Mouse (Mus musculus) spleen, adult 18-20 months (tissue): ENCODE results near the gene Zfp512b.
A peak's percentile ranks its signal among the peaks of the same experiment; 100 is the strongest.

Experiments
- DNase-seq, 2 experiments: peaks; one replicate each; pipeline ENCODE4 v3.0.0; 2022; ENCODE audit warnings: mixed read lengths in 2 of 2

Zfp512b gene

DNA sequence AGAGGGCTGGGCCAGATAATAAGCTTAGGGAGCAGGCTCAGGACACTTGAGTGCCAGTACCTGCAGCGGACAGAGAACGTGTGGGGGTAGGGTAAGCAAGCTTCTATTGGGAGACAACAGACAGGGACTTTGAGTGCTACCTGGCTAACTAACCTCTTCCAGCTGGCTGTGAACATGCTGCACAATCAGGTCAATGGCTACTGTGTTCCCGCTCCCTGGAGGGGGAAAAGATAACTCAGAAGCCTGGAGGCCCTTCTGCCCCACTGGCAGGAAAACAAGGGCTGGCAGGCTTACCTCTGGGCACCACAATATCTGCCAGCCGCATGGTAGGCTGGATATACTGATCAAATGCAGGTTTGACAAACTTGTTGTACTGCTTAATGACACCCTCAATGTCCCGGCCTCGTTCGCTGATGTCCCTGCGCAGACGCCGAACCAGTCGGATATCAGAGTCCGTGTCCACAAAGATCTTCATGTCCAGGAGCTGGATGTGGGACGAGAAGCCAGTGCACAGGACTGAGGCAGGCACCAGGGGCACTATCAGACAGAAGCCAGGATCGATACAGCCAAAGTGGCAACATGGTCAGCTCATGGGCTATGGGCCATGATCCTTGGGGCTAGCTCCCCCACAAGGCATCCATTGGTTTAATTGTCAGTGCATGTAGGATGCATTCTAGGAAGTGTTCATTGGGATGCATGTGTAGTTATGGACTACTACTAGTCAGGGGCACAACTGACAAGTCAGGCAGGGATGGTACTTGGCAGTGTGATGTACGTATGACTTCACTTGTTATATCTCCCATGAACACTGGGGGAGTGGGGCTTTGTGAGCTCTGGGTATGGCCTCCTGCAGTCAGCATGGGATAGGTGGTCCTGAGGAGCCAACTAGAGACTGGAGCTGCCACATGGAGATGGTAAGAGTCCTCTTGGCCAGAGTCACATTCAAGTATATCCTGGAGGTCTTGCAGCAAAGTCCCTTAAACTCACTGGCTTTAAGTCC lies 19.4 kb downstream of the Zfp512b start:
- no peak for DNase-seq

DNA sequence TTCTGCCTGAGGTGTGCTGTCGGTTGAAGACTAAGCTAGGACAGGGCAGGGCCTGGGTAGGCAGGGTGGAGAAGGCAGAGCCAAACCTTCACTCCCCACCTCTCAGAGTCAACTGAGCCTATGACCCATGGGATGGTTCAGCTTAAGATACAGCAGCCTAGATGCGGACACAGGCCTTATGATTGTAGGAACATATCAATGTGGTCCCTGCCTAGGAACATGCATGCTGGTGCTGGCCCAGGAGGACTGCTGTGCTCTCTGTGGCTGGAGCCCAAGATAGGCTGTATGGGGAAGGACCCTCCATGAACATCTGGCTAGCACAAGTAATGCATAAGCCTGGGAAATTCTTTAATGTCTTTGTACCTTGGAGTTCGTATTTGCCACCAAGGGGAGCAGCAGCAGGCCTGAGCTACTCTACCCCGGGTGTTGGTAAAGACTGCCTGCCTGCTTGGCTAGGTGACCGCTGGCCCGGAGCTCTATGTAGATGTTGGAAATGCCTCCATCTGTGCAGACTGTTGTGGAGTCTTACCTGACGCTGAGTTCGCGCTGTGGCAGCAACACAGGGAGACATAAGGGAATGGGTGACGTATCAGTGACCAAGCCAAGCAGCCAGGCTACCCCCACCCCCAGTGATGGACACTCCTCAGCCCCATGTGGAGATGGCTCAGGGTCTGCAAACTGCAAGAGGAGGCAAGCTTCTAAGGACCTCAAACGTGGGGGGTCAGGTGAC lies 20.5 kb downstream of the Zfp512b start:
- no peak for DNase-seq

DNA sequence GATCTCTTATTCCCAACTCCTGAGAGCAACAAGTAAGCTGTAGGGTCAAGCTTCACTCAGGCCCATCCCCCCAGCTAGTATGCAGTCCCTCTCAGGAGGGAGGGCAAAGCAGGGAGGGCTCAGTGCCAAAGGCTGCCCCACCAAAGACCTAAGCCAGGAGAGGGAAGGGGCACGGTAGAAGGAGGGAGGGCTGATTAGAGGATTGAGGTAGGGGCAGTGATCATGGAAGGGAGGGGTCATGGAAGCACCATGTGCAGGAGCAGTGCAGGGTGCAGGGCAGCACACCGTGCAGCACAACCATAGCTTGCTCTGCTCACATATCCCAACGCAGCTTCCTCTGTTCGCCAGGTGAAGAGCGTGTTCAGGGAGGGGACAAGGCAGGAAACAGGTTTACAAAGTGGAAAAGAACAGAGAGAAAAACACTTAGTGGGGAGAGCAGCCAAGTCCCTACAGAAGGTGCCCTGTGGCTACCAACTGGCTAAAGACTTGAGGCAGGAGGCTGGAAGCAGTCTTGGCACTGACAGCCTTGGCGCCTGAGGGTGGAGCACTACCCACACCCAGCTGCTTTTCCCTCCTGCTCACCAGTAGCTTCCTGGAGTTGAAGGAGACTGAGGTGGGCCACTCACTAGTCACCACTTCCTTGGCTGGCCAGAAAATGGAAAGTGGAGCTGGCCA lies 21.5 kb downstream of the Zfp512b start:
- no peak for DNase-seq

- DNase-seq = no peak
Measured at GRCm38 (mm10) chr2:181570375-181570774, 22.2 kb downstream of the Zfp512b start.

DNA sequence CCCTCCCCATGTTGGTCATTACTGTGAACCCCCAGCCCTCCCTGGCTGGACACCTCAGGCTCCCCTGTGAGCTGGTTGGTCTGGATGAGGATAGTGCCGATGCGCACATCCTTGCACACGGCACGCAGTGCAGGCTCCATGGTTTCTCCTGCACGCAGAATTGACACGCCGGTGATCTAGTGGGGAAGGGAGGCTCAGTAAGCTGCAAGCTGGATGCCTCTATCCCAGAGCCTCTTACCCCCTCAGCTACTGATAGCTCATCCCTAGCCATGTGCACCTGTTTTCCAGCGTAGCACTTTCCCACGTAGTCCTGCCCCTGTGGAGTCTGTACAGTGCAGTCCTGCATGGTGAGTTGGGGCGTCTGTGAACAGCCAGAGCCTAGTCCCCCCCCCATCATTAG lies 22.7 kb downstream of the Zfp512b start:
- DNase-seq = no peak

DNA sequence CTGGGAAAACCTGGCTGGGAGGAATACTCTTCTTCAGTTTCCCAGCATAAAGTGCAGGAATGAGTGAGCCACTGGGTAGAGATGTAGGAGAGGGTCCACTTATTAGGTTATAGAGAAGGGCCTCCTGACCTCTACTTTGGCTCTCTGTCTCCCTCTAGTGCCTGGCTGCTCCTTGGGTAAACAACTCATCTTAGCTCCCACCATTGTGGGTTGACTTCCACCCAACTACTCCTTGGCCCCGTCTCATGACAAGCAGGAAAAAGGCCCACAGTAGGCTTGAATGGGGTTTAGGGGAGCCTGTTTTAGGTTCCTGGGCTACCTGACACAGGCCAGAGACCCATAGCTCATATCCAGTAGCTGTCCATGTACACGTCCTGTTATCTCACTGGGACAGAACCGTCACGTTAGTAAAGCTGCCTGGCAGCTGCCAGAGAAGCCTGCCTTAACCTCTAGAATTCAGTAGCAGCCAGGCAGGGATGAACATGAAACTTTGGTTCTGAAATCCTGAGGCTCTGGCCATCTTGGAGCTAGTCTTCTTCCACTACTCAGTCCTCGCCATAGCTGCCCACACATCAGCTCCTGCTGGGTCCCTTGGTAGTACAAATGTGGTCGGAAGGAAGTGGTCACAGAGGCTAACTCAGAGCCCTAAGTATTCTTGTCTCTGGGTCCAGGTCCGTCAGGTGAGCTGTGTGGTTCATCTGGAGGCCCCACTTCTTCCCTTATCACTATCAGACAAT lies 24.2 kb downstream of the Zfp512b start:
- DNase-seq = peak in 1 of 2 experiments; percentile 60

GRCm38 (mm10) chr2:181567338-181567737 lies 25.3 kb downstream of the Zfp512b start:
- DNase-seq = no peak

DNA sequence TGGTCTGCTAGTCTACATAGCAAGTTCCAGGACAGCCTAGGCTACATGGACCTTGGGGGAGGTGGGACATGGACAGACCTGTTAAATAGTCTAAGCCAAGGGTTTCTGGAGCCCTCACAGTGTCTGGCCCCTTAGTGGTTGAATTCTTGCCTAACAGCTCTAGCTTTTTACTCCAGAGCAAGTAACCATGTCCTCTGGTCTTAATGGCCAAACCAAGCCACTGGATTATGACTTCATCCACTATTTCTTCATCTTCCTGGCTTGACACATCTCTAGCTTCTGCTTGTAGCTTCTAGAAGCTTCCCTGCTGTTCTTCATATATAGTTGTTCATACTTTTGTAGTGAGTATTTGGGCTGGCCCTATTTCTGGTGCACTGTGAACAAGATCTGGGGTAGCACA lies 38.8 kb downstream of the Zfp512b start:
- no peak for DNase-seq

DNA sequence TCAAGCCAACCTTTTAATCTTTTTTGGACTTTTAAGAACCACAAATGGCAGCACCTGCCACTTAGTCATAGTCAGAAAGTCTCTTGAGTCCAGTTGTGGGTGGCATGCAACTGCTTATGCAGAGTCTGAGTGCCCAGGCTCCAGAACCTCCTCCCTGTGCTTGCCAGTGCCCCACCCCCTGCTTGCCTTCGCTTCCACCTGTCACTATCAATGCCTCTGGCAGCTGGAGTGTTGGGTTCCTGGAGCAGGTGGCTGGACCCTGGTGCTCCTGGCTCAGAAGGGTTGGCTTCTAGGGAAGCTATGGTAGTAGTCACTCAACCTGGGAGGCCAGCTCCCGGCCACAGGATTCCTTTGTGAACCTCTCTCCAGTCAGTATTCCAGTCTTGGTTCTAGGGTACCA lies 42.4 kb downstream of the Zfp512b start:
- no peak for DNase-seq

- no peak for DNase-seq
Measured at GRCm38 (mm10) chr2:181548682-181549081, 43.9 kb downstream of the Zfp512b start.

DNA sequence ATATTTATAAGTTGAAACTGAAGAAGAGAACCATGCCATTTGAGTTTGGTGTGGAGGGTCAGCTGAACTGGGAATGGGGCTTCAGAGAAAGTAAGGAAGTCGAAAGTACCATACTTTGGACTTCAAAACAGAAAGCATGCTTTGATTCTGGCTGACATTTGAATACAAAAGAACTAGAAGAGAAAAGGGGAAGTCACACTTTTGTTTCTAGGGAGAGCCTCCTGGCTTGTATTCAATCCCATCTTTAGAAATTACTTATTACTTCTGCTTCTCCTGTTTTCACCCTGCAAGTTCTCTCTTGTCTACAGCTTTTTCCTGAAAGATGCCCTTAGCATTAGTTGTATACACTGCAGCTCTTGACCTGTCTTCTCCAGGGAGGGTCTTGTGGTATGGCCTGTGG lies 44.4 kb downstream of the Zfp512b start:
- DNase-seq = no peak

- DNase-seq = no peak
Measured at GRCm38 (mm10) chr2:181546142-181546541, 46.5 kb downstream of the Zfp512b start.

- DNase-seq = no peak
Measured at GRCm38 (mm10) chr2:181541761-181542380, 50.7 kb downstream of the Zfp512b start.

- DNase-seq = no peak
Measured at GRCm38 (mm10) chr2:181537444-181538047, 55.1 kb downstream of the Zfp512b start.

- DNase-seq = no peak
Measured at GRCm38 (mm10) chr2:181536410-181536809, 56.2 kb downstream of the Zfp512b start.

DNA sequence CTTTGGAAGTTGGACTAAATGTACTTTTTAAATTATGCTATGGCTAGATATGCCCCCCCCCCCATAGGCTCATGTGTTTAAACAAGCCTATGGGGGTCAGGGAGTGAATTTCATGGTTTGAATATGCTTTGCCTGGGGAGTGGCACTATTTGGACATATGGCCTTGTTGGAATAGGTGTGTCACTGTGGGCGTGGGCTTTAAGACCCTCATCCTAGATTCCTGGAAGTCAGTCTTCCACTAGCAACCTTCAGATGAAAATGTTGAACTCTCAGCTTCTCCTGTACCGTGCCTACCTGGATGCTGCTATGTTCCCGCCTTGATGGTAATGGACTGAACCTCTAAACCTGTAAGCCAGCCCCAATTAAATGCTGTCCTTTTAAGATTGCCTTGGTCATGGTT lies 60.0 kb downstream of the Zfp512b start:
- DNase-seq = no peak
